Mouse (Mus musculus) MEL-GATA-1-ER (cell line): ENCODE results near the gene Mgst2.
A peak's percentile ranks its signal among the peaks of the same experiment; 100 is the strongest.

Experiments
- DNase-seq: peaks from one replicate; pipeline ENCODE4 v3.0.0-alpha.2; 2012; ENCODE audit warnings: low read depth; ENCODE audit errors: extremely low read depth

Mgst2 gene

DNA sequence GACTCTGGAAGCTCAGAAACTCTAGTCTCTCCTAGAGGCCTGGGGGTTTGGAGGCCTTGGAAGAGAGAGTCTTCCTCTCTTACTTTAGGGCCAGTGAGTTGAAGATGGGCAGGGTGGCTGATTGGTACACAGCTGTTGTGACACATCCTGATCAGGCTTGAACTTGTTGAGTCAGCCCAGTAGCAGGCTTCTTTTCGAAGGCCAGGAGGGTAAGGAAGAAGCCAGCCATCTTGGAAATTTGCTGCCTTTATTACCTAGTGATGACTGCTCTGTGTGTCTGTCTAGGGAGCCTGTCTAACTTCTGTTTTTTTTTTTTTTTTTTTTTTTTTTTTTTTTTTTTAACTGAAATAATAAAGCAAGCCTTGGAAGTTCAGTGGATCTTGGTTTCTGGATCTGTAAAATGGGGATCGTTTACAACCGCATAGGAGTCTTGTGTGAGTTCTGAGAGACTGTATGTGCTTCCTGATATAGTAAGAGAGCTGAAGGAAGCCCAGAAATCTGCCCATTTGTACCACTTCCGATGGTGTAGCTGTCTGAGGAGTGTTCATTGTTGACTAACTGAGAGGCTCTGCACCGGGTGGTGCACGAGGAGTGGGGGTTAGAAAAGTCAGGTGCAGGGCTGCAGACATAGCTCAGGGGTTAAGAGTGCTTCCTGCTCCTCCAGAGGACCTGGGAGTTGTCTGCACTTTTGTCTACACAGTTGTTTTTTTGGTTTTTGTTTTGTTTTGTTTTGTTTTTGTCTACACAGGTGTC lies 5.7 kb upstream of the Mgst2 start:
- DNase-seq = no peak

DNA sequence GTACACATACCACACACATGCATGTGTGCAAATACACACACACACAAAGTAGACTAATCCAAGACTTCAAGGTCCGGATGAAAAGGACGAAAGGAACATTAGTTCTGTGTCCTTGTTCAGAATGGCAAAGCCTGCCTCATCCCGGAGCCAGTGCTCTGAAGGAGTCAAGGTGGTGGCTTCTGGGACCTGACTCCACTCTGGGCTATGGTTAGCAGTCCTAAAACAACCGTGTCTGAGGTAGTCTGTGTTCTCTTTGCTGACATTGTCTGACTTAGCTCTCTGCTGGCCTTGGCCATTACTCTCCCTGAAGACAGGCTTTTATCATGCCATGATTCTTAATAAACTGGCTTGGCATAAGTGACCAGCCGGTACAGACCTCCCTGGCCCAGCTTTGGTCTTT lies 745 bp upstream of the Mgst2 start:
- no peak for DNase-seq

DNA sequence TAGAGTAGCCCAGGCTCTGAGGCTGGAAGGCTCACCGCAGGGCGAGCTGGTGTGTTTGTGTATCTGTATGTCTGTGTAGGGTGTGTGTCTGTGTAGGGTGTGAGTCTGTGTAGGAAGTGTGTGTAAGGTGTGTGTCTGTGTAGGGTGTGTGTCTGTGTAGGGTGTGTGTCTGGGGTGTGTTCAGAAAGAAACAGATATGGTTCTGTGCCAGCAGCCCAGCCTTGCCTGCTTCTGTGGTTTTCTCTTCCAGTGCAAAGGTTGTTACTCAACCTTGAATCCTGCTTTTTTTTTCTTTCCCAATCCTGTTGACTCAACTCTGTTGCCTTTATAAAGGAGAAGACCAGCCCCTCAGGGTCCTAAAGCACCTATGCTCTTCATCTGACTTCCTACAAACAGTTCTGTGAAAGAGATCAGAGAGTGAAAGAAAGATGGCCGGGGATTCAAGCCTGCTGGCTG lies 689 bp downstream of the Mgst2 start:
- DNase-seq = no peak

DNA sequence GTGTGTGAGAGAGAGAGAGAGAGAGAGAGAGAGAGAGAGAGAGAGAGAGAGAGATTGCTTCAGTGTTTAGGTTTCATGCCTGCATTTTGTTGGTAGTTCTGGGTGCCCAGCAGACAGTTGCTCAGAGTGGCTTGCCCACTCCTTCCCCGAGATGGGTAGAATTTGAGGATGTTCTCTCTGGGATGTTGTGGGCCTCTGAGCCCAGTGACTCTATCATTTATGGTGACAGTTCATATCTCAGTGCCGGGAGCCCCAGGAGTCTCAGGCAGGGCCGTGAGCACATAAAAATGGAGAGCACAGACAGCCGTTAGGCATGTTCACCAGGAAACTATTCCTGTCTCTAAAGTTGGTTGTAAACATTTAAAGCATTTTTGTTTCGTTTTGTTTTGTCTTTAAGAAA lies 1.2 kb downstream of the Mgst2 start:
- DNase-seq = no peak

DNA sequence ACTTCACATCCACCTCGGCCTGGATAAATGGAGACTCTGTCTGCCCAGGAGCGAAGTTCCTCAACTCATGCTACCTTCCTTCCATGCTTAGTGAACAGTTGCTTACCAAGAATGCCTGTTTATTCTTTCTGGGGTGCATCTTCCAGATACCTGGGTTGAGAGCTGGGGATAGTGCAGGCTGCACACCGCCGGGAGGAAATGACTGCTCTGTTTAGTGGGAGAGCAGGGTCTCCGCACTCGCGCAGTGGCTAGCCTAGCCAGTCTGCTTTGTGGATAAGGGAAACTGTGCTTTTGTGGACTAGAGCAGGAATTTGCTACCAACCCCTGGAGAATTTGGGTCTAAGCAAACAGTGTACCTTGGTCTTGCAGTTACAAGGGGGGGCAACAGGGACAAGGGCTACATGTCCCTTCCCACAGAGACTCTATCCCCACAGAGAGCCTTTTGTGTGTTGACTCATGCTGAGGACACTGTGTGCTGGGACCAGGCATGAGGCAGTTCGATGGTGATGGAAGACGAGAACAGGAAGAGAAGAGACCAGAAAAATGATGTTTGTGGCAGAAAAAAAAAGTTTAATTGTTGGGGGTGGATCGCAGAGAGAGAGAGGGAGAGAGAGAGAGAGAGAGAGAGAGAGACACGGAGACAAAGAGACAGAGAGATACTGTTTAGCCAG lies 1.9 kb downstream of the Mgst2 start:
- no peak for DNase-seq

DNA sequence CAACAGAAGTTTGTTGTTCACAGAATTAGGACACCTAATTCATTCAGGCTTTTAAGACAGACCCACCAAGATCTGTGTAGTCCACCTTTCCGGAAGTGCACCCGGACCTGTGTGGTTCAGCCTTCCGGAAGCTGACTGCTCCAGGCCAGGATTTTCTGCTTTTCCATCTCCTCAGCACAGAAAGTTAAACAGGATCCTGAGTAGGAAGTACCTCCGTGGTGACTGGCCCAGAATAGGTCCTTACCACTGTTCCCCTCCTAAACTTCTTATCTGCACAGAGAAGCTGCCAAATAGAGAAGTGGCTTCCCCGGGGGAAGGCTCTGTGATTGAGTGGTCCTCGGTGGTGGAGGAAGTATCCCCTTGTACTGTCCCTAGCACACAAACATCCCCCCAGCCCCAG lies 2.4 kb downstream of the Mgst2 start:
- DNase-seq = peak; percentile 89

DNA sequence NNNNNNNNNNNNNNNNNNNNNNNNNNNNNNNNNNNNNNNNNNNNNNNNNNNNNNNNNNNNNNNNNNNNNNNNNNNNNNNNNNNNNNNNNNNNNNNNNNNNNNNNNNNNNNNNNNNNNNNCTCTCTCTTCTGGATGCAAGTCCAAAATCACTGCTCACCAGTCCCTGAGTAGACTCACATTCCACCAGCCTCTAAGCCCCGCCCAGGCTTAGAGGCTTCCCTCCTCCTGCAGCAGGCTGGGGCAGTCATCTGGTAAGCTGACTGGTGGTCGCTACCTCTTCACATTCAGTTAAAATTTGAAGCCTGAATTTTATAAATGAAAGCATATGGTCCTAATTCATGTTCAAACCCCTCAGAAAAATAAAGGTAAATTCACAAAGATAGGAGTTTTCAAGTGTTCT lies 8.4 kb downstream of the Mgst2 start:
- no peak for DNase-seq

DNA sequence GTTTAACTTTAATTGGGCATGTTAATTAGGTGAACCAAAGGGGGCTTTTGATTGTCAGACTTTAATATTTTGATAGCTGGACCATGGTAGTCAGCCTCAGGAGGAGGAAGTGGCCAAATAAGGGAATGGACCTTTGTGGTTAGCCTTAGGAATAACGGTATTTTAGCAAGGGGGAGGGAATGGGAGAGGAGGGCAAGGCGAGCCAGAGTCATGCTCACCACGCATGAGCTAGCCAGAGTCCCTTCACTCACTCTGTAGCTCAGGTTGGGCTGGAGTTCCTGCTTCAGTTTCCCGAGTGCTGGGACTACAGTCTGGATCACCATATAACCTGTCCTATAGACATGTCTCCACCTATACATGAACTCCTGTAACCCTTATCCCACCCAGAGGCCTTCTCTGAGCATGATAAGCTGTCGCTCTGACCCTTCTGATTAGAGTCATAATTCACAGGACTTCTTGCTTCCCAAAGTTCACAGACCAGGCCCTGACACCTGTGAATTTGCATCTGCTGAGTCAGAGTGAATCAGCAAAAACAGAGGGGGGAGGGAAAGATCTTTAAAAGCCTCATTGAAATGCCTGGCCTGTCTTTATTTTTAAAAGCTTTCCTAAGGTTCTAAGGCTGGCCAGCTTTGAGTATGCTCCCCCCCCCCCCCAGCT lies 10.4 kb downstream of the Mgst2 start:
- DNase-seq = peak; percentile 51

DNA sequence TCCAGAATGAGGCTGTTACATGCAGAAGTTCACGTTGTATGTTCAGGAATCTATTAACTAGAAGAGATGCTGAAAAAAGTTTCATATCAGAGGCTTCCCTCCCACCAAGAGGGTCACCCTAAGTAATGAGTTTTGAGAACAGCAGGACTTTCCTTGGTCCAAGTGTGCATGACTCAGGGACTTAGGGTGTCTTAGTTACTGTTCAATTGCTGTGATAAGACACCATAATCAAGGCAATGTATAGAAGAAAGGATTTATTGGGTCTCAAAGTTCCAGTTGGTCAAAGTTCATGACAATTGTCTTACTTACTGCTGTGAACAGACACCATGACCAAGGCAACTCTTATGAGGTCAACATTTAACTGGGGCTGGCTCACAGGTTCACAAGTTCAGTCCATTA lies 10.9 kb downstream of the Mgst2 start:
- DNase-seq = no peak

DNA sequence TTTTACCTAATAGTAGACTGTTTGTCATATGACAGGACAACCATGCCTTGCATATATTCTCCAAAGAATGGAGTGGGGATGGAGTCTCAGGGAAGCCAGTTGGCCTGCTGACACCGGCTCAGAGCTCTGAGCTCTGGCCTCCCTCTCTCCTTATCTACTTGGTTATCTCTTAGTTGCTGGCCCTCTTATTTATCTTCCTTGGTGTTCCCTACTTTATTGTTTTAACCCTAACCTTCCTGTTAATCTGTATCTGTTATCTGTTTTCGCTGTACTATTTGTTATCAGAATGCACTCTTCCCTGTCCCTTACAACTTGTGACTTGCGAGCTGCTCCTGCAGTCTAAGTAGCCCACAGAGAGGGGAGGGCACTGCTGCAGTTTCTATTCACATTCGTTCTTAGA lies 12.5 kb downstream of the Mgst2 start:
- no peak for DNase-seq

DNA sequence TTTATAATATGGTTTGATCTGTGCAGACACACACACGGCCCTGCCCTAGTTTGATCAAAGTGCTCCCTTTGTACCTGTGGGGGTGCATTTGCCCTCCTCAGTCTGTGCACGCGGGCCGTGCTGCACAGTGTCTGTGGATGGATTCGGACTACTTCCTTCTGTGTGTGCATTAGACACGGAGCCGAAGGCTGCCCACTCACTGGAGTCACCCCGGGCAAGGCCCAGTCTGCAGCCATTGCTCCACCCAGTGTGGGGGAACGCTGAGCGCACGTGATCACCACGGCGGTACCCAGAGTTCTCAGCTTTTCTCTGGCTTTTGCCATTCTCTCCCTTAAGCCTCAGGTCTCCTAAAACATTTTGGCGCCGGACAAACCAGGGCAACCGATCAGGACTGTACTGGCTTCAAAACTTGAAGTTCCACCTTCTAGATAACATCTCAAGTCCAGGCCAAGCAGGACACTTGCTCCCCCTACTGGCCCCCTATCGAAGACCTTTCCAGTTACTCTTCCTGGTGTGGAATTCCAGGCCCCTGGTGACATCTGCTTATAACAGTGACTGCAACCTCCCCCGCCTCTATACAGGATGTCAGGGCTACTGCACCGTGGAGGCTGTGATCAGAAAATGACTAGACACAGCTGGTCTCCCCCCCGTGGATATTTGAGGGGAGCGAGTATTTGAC lies 13.4 kb downstream of the Mgst2 start:
- no peak for DNase-seq

DNA sequence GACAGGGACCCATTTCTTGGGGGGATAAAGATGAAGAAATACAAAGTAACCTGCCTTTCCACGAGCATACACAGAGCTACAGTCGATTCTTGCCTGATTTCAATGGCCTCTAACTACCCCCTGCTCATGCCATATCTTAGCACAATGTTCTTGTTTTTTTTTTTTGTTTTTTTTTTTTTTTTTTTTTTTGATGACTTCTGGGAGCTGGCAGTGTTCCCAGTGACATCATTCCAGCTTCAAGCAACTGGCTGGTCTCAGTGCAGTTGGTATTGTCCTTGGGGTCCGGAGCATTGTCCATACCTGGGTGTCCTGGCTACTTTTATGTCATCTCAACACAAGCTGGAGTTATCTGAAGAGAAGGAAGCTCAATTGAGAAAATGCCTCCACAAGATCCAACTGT lies 14.8 kb downstream of the Mgst2 start:
- no peak for DNase-seq

DNA sequence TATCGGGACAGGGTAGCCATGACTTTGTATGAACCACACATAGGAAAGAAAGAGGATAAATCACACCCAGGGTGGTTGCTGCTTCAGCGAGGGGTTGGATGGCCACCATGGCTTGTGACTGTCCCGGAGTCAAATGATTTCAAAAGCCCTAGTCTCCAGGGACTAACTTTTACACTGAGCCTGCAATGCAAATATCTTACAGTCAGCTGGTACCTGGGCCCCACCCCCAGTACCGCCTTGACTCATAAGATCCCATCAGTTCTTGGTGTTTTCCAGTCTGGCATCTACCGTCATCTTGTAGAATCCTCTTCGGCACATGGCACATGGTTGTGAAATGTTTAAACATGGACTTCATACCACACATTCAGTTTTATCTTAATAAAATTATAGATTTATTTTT lies 25.4 kb downstream of the Mgst2 start:
- DNase-seq = no peak

DNA sequence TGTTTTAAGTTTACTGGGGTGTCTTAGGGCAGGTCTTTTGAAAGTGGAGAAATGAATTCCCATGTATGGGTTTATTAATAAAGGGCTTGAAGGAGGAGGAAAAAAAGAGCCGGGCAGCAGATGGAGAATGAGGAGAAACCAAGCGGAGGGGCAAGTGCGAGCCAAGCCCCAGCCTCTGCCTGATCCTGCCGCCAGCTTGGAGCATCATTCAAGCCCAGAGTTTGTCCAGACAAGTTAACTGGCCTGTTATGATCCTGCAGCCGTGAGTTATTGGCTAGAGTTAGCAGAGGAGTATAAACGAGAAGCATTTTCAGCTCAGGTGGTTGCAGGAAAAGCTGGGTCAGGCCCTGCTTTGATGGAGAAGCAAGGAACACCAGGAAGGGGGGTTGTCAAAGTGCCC lies 26.2 kb downstream of the Mgst2 start:
- DNase-seq = no peak

DNA sequence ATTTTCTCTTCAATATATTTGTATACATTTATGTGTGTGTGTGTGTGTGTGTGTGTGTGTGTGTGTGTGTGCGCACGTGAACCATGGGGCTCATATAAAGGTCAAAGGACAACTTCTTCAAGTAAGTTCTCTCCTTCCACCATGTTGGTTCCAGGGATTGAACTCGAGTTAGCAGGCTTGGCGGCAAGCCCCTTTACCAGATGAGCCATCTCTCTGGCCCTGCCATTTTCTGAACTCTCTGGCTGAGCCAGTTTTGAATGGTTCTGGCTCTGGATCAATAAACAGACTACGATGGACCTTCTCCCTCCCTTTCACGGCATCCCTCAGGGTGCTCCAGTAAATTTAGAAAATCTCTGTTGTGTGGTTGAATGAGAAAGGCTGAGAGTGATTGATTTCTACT lies 26.6 kb downstream of the Mgst2 start:
- no peak for DNase-seq

DNA sequence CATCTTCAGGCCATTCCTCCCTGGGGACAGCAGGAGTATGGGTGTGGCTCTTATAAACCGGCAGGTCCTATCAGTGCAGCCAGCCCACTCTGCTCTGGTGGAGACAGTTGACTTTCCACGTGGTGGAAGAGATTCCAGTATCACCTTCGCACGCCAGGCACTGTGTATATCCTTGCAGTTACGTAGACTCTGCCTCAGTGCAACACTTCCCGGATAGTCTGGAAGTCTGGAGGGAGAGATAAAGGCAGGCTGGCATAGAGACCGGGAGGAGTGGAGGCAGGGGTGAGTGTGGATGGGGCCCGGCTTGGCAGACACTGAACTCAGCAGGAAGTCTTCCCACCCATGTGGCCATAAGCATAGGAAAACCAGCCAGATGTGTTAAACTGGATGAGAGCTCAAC lies 28.6 kb downstream of the Mgst2 start:
- no peak for DNase-seq

DNA sequence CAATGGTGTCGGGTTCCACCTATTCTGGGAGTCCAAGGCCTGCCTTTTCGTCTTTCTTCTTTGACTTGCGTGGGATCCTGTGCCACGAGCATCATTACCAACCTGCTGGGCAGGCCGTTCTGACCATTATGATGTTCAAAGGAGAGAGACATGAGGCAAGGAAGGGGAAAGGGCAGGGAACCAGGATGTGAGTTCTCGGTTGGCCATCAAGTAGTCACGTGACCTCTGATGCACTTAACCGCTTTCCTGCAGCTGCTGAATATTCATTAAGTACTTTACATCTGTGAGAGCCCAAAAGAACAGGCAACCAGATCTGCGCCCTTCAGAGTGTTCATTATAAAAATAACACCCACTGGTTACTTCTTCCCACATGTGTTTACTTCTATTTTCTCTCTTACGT lies 33.0 kb downstream of the Mgst2 start:
- no peak for DNase-seq

DNA sequence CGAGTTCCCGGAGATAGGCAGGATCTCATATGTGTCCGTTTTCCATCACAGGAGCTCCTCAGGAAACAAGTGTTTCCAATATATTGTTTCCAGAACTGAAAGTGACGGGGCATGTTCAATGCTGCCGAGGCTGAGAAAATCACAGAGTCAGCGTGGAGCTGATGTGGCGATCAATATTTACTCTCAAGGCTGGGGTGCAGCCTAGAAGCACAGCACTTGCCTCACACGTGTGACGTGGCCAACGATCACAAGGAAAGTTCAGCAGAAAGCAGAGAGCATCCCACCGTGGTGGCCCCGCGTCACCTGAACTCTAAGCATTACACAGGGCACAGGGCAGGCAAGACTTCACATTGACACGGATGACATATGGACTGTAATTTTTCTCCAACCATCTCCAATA lies 34.4 kb downstream of the Mgst2 start:
- no peak for DNase-seq

DNA sequence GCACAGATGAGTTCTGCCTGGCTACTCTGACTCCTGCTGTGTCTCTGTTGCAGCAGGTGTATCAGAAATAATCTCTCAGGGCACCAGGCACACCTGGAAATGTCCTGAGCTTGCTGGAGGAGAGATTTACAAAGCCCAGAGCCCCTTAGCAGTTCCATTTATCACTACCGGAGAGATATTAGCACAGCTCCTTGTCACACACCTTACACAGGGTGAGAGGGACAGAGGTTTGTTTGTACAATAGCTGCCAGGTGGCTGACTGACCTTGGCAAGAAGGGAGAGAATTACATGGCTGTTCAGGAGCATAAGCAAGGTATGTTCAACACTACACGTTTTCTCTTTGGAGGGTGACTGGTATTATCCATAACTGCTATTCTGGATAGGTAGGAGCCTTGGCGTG lies 35.6 kb downstream of the Mgst2 start:
- no peak for DNase-seq

DNA sequence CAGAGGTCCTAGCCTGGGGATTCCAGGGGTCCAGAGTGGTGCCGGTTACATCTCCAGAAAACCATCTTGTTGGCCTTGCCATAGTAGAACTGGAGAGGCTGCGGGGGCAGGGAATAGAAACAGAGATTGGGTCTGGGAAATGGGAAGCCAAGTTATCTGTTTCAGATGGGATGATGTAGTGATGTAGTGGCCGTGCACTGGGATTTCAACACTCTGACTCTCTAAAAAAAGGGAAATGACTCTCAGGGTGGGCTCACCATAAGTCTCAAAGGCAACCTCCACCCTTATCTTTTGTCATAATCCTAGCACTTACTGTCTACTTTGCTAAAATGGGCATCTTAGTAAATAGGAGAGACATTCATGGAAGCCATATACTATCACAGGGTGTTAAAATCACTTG lies 37.8 kb downstream of the Mgst2 start:
- DNase-seq = no peak

DNA sequence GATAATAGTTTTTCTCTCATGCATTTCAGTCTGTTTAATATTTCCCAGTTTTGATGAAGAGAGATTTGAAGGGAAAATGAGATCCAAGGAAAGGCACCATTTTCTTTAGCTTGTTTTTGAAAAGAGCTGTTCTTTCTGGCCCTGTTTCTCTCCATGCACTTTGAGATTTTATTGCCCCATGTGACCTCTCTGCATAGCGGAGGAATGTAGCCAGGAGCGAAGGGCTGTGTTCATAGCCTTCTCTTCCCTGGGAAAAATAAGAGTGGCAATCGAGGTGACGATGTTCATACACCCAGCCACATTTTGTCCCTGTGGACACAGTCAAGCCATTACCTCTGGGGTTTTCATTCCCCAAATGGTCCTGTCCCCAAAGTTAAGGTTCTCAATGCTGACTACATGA lies 40.0 kb downstream of the Mgst2 start:
- no peak for DNase-seq

DNA sequence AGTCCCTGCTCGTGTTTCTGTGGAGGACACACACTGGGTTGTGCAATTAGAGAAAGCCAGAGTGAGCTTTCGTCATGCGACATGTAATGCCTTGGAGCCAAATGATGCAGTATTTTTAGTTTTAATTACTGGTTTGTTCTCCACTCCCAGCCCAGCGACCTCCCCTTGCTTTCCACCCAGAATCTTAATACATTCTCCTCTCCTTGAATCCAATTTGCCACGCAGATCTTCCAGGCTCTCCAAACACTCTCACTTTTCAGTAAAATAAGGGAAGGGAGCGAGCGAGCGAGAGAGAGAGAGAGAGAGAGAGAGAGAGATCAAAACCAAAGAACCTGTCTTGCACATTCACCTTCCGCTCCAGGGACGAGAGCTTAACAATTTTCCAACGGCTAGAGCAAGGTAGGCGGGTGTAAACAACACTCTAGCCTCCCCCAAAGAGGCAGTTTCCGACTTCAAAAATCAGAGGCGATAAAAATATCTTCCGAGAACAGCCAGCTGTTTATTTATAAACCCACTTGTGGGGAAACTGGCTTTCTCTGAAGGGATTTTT lies 40.6 kb downstream of the Mgst2 start:
- no peak for DNase-seq
